Mouse (Mus musculus): ENCODE data around the gene Loxl1.
"Not testable (repeated sequence)": the region's sequence is repeated elsewhere in the genome, so short reads cannot be mapped to it uniquely, and the experiment has no call there.

DNA sequence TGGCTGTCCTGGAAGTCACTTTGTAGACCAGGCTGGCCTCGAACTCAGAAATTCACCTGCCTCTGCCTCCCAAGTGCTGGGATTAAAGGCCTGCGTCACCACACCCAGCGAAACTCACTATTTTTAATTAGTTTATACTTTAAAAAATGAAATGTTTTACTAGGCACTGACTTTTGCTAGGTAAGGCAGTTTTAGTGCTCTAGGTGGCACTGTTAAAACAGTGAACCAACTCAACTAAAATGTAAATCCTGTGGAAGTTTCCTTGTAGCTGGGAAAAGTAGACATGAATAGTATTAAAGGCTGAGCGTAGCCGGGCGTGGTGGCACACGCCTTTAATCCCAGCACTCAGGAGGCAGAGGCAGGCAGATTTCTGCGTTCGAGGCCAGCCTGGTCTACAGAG lies 41.4 kb downstream of the Loxl1 start:
- TF ChIP-seq CTCF (IDR thresholded peaks at IDR 0.05; ENCODE audit: low read depth): peak; percentile 26; the same call in 1 of the 2 replicates
- TF ChIP-seq EP300 (optimal IDR thresholded peaks at IDR 0.05): not testable (repeated sequence)
